Mouse (Mus musculus): ENCODE results near the gene Dlgap5.

Dlgap5 gene

DNA sequence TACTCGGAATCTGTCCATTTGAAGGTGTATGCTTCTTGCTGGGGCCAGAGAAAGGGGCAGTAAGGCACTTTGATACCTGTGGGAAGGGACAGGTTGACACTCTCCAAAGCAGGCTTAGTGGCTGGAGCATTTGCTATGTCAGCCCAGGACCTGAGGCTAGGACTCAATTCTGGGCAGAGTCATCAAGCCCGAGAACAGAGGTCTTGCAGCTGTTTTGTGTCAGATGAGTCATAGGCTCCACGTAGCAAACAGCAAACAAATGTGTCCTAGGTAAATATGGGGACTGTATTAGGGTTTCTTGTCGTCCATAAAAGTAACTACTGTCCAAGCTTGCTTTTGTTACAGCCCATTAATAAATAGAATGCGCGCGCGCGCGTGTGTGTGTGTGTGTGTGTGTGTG, 65.9 kb downstream of the Dlgap5 start:
- no peak for DNase-seq (ENCODE audit: low spot score)

DNA sequence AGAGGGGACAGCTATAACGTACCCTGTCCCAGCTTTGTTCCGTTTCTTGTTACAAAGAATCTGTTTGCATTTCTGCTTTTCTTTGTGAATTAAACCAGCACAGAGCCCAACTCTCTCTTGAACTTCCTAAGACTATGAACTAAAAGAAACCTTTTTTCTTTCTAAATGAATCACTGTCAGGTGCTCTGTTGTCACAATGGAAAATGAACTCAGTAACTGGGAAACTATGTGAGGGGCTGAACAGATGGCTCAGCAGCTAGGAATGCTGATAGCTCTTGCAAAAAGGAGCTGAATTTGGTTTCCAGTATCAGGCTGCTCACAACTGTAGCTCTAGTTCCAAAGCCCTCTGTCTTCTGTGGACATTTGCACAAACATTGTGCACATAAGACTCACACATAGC, 67.2 kb downstream of the Dlgap5 start:
- no peak for DNase-seq (ENCODE audit: low spot score)

DNA sequence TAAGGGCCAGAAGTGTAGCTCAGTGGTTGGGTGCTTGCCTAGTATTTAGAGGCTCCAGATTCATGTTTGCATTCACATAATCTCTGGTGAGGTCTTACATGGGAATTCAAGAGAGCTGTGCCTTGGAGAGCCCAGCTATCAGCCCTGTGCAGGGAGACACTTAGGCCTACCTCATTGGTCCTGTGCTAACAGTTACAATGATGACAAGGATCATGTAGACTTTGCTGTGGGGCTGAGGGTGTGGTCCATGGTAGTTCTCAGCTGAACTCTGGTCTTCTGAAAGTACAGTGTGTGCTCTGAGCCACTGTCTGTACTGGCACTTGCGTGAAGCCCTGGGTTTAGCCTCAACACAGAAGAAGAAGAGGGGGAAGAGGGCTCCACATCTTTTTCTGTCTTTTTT, 71.5 kb downstream of the Dlgap5 start:
- no peak for DNase-seq (ENCODE audit: low spot score)

DNA sequence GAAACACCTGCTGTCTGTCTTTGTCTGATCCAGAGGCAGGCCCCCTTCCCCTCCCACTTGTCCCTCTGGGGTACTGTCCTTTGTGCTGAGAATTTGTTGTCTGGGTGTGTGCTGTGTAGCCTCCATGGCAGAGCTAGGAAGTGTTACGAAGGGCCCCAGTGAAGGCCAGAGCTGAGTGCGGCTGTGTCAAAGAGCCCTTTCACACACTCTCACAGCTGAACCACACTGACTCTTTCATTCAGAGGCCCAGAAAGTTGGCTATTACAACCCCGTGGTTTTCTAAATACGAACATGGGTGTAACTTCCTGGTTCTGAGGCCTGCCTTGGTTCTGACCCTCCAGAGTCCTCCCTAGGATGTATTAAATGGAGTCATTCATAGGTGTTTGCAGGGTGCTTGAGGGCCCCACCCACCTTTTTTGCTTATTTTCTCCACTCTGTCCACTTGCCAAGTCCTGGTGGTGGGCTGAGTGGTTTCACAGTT, 76.4 kb downstream of the Dlgap5 start:
- no peak for DNase-seq (ENCODE audit: low spot score)

DNA sequence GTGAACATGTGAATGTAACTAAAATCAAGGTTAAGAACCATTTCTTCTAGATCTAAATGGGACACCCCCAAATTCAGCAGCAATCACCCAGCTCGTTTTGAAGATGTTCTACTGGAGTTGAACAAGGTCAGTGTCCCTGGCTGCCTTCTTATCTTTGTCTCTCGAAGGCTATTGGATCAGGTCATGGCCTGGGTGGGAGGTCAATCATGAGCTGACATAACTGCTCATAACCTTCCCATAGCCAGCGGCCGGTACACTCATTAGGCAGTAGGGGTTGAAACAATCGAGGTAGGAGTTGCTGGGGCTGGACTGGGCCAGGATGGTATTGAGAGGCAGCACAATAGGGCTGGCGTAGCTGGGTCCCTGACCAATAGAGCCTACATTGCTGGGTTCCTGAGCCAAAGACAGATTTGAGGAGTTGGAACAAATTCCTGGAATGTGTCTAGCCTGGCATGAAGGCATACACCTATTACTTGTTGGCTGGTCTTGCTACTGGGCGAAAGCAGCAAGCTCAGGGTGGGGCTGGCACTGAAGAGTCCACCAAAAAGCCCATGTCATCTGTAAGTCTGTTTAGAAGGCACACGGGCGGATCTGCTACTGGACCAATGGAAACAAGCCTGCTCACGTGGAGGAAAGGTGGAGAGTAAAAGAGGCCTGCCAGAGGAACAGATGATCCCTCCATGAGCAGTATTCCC, 77.8 kb downstream of the Dlgap5 start:
- DNase-seq (ENCODE audit: low spot score): peak; percentile 51

Data from testis, postnatal 14 days (tissue).